Mouse (Mus musculus) stomach, postnatal 0 days (tissue): ENCODE results near the gene Pot1b.

Source experiments
- CTCF ChIP-seq: IDR thresholded peaks from 2 replicates; pipeline ENCODE4 v1.5.1; 2016; ENCODE audit warnings: antibody characterized with exemption, low read depth, mild to moderate bottlenecking, moderate library complexity
- EP300 ChIP-seq: optimal IDR thresholded peaks from 2 replicates; pipeline ENCODE3; 2016; ENCODE audit warnings: antibody characterized with exemption

DNA sequence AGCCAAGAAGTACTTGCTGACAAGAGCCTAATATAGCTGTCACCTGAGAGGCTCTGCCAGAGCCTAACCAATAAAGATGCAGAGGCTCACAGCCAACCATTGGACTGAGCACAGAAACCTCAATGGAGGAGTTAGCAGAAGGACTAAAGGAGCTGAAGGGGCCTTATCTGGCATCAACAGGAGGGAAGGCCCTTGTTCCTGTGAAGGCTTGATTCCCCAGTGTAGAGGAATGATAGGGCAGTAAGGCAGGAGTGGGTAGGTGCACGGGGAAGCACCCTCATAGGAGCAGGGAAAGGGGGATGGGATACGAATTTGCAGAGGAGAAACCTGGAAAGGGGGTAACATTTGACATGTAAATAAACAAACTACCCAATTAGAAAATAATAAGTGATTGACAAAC lies 51.3 kb downstream of the Pot1b start:
- no peak for TF ChIP-seq CTCF
- no peak for TF ChIP-seq EP300
